7 mouse cellular contexts compared by ENCODE assay signal in genomic region chr10:99268421-99269300, GRCm38 (mm10). TPM values are rescaled to one million over a fixed set of nuclear protein-coding genes. Genes with fewer than 3 reads are reported as not detected.
A peak's percentile ranks its signal among the peaks of the same experiment; 100 is the strongest.
DNase-seq lines count a peak whose midpoint lies in the region; ATAC-seq and TF ChIP-seq lines count a peak whose summit lies in the region.

No protein-coding gene starts in this region.

- TF ChIP-seq POLR2A in myocyte (IDR thresholded peaks at IDR 0.05; ENCODE audit: insufficient read length, low read depth): no peak

- H3K79me2 ChIP-seq in myocyte (ENCODE audit: control insufficient read depth, insufficient read depth): peaks cover 39% of the 10 kb centered on the region

- peak overlapping the region; percentile 72 for H3K27ac ChIP-seq in intestine, embryonic 16.5 days (ENCODE audit: low read length)
- H3K27ac ChIP-seq in liver, embryonic 14.5 days: no peak overlapping the region

- H3K4me2 ChIP-seq in intestine, embryonic 16.5 days (ENCODE audit: low read depth, low read length): peak overlapping the region; percentile 27
- peak overlapping the region; percentile 42 for H3K4me2 ChIP-seq in liver, embryonic 14.5 days (ENCODE audit: low read depth)
- H3K4me2 ChIP-seq in myocyte (ENCODE audit: low read depth): peak overlapping the region; percentile 25

- TF ChIP-seq CTCF in liver, embryonic 14.5 days (IDR thresholded peaks at IDR 0.05; ENCODE audit: low read depth): no peak

- no peak overlapping the region for H3K9ac ChIP-seq in intestine, embryonic 16.5 days (ENCODE audit: low read depth, low read length)
- no peak overlapping the region for H3K9ac ChIP-seq in liver, embryonic 14.5 days (replicated peaks)

- no peak overlapping the region for H3K4me3 ChIP-seq in intestine, embryonic 16.5 days (ENCODE audit: low read length)
- no peak overlapping the region for H3K4me3 ChIP-seq in liver, embryonic 14.5 days (ENCODE audit: insufficient read depth in 1 of 2, low read depth in 2 of 2, low read length in 2 of 2)
- H3K4me3 ChIP-seq in myocyte: no peak overlapping the region

- H3K27me3 ChIP-seq in intestine, embryonic 16.5 days (replicated peaks; ENCODE audit: control insufficient read depth, insufficient read depth, low read length): no peaks in the 10 kb centered on the region
- H3K27me3 ChIP-seq in liver, embryonic 14.5 days (ENCODE audit: control insufficient read depth, insufficient read depth, low read length): peaks cover 16% of the 10 kb centered on the region
- no peaks in the 10 kb centered on the region for H3K27me3 ChIP-seq in myocyte (ENCODE audit: control insufficient read depth, insufficient read depth, insufficient read length)

- no peaks in the 10 kb centered on the region for H3K9me3 ChIP-seq in intestine, embryonic 16.5 days (ENCODE audit: control insufficient read depth, low read length)
- no peaks in the 10 kb centered on the region for H3K9me3 ChIP-seq in liver, embryonic 14.5 days (ENCODE audit: control insufficient read depth, low read length)

- 38% methylated on average over 19 of the region's 19 CpGs for WGBS in intestine, embryonic 16.5 days
- 12% methylated on average over 19 of the region's 19 CpGs for WGBS in liver, embryonic 14.5 days (ENCODE audit: insufficient replicate concordance)

- no peak for TF ChIP-seq EP300 in liver, embryonic 14.5 days (IDR thresholded peaks at IDR 0.05; ENCODE audit: low read depth)

- H3K4me1 ChIP-seq in intestine, embryonic 16.5 days (ENCODE audit: control insufficient read depth, insufficient read depth, low read length): peaks cover 30% of the 10 kb centered on the region
- H3K4me1 ChIP-seq in liver, embryonic 14.5 days (replicated peaks; ENCODE audit: control insufficient read depth in 2 of 2, insufficient read depth in 2 of 2, low read length in 1 of 2): peaks cover 0 to 2% of the 10 kb centered on the region in 2 experiments; a peak in 2 of 4 replicates

- ATAC-seq in intestine, embryonic 16.5 days: peak; percentile 55
- ATAC-seq in liver, embryonic 14.5 days (ENCODE audit: insufficient read depth): peak; percentile 51; the same call in 1 of the 2 replicates

- no peaks in the 10 kb centered on the region for H3K36me3 ChIP-seq in intestine, embryonic 16.5 days (ENCODE audit: control insufficient read depth, insufficient read depth, low read length)
- H3K36me3 ChIP-seq in liver, embryonic 14.5 days (replicated peaks; ENCODE audit: control insufficient read depth, insufficient read depth, low read depth): no peaks in the 10 kb centered on the region
- peaks cover 16% of the 10 kb centered on the region for H3K36me3 ChIP-seq in myocyte (ENCODE audit: control insufficient read depth, insufficient read depth)

- no peak overlapping the region for H3ac ChIP-seq in myocyte (ENCODE audit: control insufficient read depth, insufficient read length)

- DNase-seq in R1 (ENCODE audit: low read depth, low spot score): peak; percentile 51
- peak; percentile 76 for DNase-seq in embryo, embryonic 10 days (ENCODE audit: low spot score)
- peak; percentile 85 to 94 for DNase-seq in heart, adult 18-20 months
- no peak for DNase-seq in liver, embryonic 14.5 days (ENCODE audit: low read depth in 3 of 3, low spot score in 3 of 3)
- peak; percentile 34 for DNase-seq in thymus, postnatal 14 days

TF ChIP-seq in myocyte, 11 proteins besides CTCF, POLR2A, EP300 and RAD21:
- TF ChIP-seq MYOD1 (IDR thresholded peaks at IDR 0.05; ENCODE audit: control insufficient read depth in 1 of 3, insufficient read length in 2 of 3, low read depth in 2 of 3): peak in 1 of 3 experiments; percentile 26
- TF ChIP-seq TCF3 (IDR thresholded peaks at IDR 0.05; ENCODE audit: insufficient read length, low read depth): no peak
- no peak for TF ChIP-seq USF1 (IDR thresholded peaks at IDR 0.05; ENCODE audit: low read depth)
- TF ChIP-seq MYOG (IDR thresholded peaks at IDR 0.05; ENCODE audit: control insufficient read depth in 1 of 3, insufficient read depth in 1 of 3, insufficient read length in 2 of 3, low read depth in 2 of 3): peak in 2 of 3 experiments; percentile 23 to 41
- no peak for TF ChIP-seq SRF (IDR thresholded peaks at IDR 0.05; ENCODE audit: control insufficient read depth, insufficient read length, low read depth)
- no peak for TF ChIP-seq E2F4 (IDR thresholded peaks at IDR 0.05; ENCODE audit: insufficient read depth)

RNA-seq across cellular contexts. Expression of gene Dusp6, which starts 5.6 kb away (rescaled TPM):
- total RNA-seq in heart, adult 18-20 months (2021): 10 to 100 TPM; 14.0 to 16.0 TPM
- polyA plus RNA-seq in intestine, embryonic 16.5 days (2015; fragmentation: Nextera tagmentation; extraction: Ambion mirVana): 37.2 and 37.5 TPM in 2 replicates
- 6.5 and 8.3 TPM in 2 replicates for polyA plus RNA-seq in liver, embryonic 14.5 days (2012; rRNA removed)
- polyA plus RNA-seq in liver, embryonic 14.5 days (2014; fragmentation: Nextera tagmentation; extraction: Ambion mirVana): 9.5 and 10.3 TPM in 2 replicates
- polyA plus RNA-seq in myocyte (2012; fragmentation: generic; extraction: Trizol): 21.6 TPM

Comparison
In these comparisons a context has a peak if more than half of its experiments do, and no peak if none do; other contexts are left out.
1. DNase-seq: peak in R1 (single experiment), embryo, embryonic 10 days (single experiment), heart, adult 18-20 months (2 of 2) and thymus, postnatal 14 days (single experiment); none in liver, embryonic 14.5 days (0 of 3).
2. Peak in every context shown above with its lines, with median percentiles within 50 percentile points of each other: H3K4me2 ChIP-seq.